Mouse (Mus musculus) megakaryocyte, embryonic 14.5 days (primary cell): ENCODE data around the gene Scn1b. TPM values are rescaled to one million over a fixed set of nuclear protein-coding genes. Genes with fewer than 3 reads are reported as not detected.
A peak's percentile ranks its signal among the peaks of the same experiment; 100 is the strongest.

ENCODE experiments used
- H3K27me3 ChIP-seq: replicated peaks from 2 replicates; pipeline ENCODE3; 2012; ENCODE audit warnings: inconsistent platforms
- H3K36me3 ChIP-seq: replicated peaks from 2 replicates; pipeline ENCODE3; 2012; ENCODE audit warnings: low read length, inconsistent platforms, mixed read lengths
- H3K4me1 ChIP-seq: 2 replicates; pipeline ENCODE4 v1.6.1; 2012; ENCODE audit warnings: inconsistent platforms
- H3K4me3 ChIP-seq: replicated peaks from 2 replicates; pipeline ENCODE3; 2012; ENCODE audit warnings: moderate library complexity, mild to moderate bottlenecking, inconsistent platforms
- H3K9me3 ChIP-seq: 2 replicates; pipeline ENCODE4 v1.6.1; 2012; ENCODE audit warnings: inconsistent platforms
- FLI1 ChIP-seq: IDR thresholded peaks from 2 replicates; pipeline ENCODE4 v1.6.1; 2012; ENCODE audit warnings: low read length, inconsistent platforms, mixed read lengths
- GATA1 ChIP-seq: IDR thresholded peaks from 3 replicates; pipeline ENCODE4 v1.6.1; 2012; ENCODE audit warnings: mixed read lengths, low read length, inconsistent platforms, borderline replicate concordance
- polyA plus RNA-seq: library from polyadenylated mRNA; stranded (reverse); fragments of >175 nt; gene quantifications from 2 replicates; pipeline ENCODE4 v1.2.3, GENCODE M21; 2012; ENCODE audit warnings: low replicate concordance; ENCODE audit not compliant: insufficient read depth

Scn1b gene
- polyA plus RNA-seq, 1 experiment = 28.4 TPM

DNA sequence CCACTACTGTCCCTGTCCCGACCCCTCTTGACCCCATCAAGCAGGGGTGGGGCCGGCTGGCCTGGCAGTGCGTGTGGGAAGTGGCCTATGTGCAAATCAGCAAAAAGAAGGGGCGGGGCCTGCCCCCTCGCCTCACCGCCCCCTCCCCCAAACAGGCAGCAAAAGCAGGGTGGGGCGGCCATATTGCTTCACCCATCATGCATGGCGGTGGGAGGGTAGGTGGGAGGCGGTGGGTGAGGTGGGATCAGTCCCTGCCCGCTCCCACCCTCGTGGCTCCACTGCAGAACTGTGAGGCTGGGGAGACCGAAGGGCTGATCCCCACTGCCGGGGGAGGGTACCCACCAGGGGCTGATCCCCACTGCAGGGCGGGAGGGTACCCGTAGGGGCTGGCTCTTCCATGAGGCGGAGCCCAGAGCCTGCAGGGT lies 10.1 kb downstream of the Scn1b start:
- Histone ChIP-seq H3K9me3 (no peaks in the 10 kb centered on the region), H3K27me3 (peaks cover 31% of the 10 kb centered on the region), H3K4me1 (peaks cover 46% of the 10 kb centered on the region), H3K4me3 (no peak overlapping the region), H3K36me3 (no peaks in the 10 kb centered on the region)
- TF ChIP-seq FLI1 (no peak), GATA1 (no peak)

DNA sequence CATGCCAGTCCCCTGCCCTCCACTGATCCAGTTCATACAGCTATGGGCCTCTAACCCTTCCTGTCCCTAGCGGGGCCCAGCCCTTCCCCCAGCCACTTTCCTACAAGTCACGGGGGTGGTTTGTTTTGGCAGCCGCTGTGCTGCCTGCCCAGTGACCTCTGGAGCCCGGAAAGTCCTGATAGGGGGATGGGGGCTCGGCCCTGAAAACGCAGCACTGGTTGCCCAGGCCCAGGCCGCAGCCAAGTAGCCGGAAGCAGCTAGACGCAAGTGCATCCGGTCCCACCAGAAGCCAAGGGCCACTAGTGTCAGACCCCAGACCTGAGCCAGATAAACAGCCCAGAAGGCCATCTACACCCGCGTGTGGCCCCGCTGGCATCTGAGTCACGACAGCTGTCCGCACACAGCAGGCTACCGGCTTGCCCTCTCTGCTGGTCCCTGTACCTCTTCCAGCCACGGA lies 11.2 kb downstream of the Scn1b start:
- Histone ChIP-seq H3K27me3 (peaks cover 27% of the 10 kb centered on the region), H3K9me3 (no peaks in the 10 kb centered on the region), H3K4me3 (peak overlapping the region; percentile 51), H3K36me3 (no peaks in the 10 kb centered on the region), H3K4me1 (peaks cover 58% of the 10 kb centered on the region)
- TF ChIP-seq GATA1 (no peak), FLI1 (no peak)

DNA sequence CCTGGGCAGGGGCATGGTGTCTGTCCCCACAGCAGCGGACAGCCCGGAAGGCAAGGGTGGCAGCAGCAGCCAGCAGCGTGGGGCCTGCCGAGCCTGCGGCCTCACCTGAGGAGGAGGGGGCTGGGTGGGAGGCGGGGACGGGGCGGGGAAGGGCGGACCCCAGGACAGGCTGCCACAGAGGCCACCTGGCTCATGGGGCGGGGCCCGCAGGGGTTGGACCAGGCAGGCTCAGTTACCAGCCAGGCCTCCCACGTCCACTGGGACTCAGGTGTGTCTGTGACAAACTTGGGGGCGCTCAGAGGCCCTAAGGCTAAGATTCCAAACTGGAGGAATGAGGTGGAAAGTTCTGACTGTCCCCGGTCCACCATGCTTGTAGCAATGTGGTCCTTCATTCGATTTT lies 11.6 kb downstream of the Scn1b start, which contains the start of gene Hpn:
TSS of gene Hpn (minus strand) at position 109 of the 400 bp plus-strand sequence.
- H3K36me3 ChIP-seq = no peaks in the 10 kb centered on the region
- peaks cover 26% of the 10 kb centered on the region for H3K27me3 ChIP-seq
- TF ChIP-seq GATA1 (no peak), FLI1 (no peak)
- no peaks in the 10 kb centered on the region for H3K9me3 ChIP-seq
- H3K4me3 ChIP-seq = peak within 1 kb of the TSS; percentile 51
- peaks cover 62% of the 10 kb centered on the region for H3K4me1 ChIP-seq

DNA sequence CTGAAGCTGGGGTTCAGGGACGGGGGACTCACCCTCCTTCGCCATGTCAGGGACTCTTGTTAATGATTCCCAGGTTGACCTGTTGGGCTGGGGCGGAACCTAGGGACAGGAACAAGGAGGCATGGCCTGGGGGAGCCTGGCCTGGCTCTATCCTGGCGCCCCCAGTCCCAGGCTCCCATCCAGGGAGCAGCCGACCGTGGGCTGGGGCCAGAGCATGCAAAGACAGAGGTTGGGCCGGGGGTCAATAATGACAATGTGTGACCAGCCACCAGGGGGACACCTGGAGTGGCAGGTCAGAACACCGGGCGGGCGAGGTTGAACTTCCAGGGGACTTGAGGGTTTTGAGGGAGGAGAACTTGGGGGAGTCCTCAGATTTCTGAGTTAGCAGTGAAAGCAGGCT lies 12.2 kb downstream of the Scn1b start:
- H3K4me3 ChIP-seq = no peak overlapping the region
- no peak for TF ChIP-seq GATA1
- no peak for TF ChIP-seq FLI1
- no peaks in the 10 kb centered on the region for H3K36me3 ChIP-seq
- H3K27me3 ChIP-seq = peaks cover 23% of the 10 kb centered on the region
- H3K9me3 ChIP-seq = no peaks in the 10 kb centered on the region
- peaks cover 67% of the 10 kb centered on the region for H3K4me1 ChIP-seq

DNA sequence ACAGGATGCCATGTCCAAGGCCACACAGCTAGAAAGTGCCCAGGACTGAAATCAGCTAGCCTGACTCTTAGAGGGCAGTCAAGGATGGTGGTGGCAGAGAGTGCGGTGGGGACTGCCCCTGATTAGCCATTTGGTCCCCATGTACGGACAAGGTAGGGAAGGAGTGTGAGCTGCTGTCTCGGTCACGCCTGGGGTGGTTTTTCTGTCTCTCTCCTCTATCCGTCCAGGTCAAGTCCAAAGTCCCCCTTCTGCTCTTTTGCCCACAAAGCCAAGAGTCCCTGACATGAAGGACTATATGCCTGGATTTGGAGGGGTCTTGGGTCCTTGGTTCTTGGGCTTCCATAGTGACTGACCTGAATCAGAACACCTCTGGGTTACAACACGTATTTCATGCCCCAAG lies 13.0 kb downstream of the Scn1b start:
- Histone ChIP-seq H3K36me3 (no peaks in the 10 kb centered on the region), H3K27me3 (peaks cover 16% of the 10 kb centered on the region), H3K9me3 (no peaks in the 10 kb centered on the region), H3K4me1 (peaks cover 76% of the 10 kb centered on the region), H3K4me3 (no peak overlapping the region)
- TF ChIP-seq FLI1 = no peak
- TF ChIP-seq GATA1 = no peak

DNA sequence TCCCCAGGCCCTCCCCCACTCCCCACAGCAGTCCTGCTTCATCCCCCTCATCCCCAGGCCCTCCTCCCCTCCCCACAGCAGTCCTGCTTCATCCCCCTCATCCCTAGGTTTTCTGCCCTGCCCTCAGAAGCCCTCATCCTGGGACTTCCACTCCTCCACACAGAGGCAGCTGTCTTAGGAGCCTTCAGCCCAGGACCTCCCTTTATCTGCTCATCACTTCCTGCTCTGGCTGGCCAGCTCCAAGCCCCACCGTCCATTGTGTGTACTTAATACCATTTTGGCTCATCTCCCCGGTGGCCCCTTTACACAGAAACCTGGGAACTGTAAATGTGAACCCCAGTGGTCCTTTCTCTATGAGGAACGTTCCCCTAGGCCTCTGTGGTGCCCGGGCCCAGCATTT lies 14.8 kb downstream of the Scn1b start:
- Histone ChIP-seq H3K4me1 (peaks cover 83% of the 10 kb centered on the region), H3K9me3 (no peaks in the 10 kb centered on the region), H3K36me3 (no peaks in the 10 kb centered on the region), H3K4me3 (no peak overlapping the region), H3K27me3 (peaks cover 14% of the 10 kb centered on the region)
- TF ChIP-seq FLI1 = no peak
- TF ChIP-seq GATA1 = no peak

DNA sequence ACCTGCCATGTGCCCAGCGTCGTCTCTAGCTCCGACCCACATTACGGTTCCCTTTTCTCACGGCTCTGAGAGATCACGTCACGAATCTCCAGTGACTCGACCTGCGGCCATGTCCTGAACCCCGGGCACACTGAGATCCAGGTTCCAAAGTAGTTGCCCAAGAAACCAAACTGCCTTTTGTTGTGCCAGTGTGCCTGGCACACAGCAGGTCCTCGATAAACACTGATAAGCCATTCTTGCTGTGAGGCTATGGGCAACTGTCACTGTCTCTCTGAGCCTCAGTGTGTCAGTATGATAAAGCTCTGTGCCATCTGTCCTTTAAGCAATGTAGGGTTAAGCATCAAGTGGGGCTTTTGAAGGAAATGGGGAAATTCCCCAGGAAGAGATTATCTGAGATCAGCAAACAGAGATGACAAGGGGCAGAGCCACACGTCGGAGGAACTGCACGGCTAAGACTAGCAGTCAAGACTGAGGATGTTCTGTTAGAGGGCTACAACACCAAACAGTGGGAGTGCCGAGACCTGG lies 15.9 kb downstream of the Scn1b start:
- no peaks in the 10 kb centered on the region for H3K9me3 ChIP-seq
- peaks cover 84% of the 10 kb centered on the region for H3K4me1 ChIP-seq
- peaks cover 14% of the 10 kb centered on the region for H3K27me3 ChIP-seq
- peak overlapping the region; percentile 53 for H3K4me3 ChIP-seq
- TF ChIP-seq GATA1 = no peak
- no peak for TF ChIP-seq FLI1
- H3K36me3 ChIP-seq = no peaks in the 10 kb centered on the region

DNA sequence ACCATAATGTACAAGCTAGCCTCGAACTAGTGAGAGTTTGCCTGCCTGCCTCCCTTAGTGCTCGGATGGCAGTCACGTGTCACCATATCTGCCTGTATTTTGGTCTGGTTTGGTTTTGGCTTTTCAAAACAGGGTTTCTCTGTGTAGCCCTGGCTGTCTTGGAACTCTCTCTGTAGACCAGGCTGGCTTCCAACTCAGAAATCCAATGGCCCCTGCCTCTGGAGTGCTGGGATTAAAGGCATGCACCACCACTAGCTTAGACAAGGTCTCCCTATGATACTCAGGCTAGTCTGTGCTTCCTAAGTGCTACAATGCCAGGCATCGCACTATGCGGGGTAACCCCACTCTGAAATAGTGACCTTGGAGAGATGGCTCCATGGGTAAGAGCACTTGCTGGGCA lies 17.0 kb downstream of the Scn1b start:
- Histone ChIP-seq H3K36me3 (no peaks in the 10 kb centered on the region), H3K4me3 (no peak overlapping the region), H3K9me3 (no peaks in the 10 kb centered on the region), H3K4me1 (peaks cover 81% of the 10 kb centered on the region), H3K27me3 (peaks cover 17% of the 10 kb centered on the region)
- TF ChIP-seq GATA1 (no peak), FLI1 (no peak)

DNA sequence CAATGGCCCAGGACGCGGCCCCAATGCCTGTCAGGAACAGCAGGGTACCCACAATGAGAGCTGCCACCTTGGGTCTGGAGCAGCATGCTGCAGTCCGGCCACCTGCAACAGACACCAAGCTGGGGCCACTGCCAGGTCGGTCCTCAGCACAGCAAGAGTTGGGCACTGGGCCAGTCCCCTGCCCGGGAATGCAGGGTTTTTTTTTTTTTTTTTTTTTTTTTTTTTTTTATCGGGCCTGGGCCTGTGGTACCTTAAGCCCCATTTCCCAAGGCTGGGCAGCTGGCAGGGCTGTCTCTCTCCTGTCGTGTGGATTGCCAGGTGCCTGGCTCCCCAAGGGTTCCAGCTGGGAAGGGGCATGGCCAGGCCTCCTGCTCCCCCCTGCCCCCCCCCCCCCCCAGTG lies 17.7 kb downstream of the Scn1b start:
- Histone ChIP-seq H3K27me3 (peaks cover 14% of the 10 kb centered on the region), H3K36me3 (no peaks in the 10 kb centered on the region), H3K4me3 (no peak overlapping the region), H3K9me3 (no peaks in the 10 kb centered on the region), H3K4me1 (peaks cover 75% of the 10 kb centered on the region)
- TF ChIP-seq GATA1 (no peak), FLI1 (no peak)

DNA sequence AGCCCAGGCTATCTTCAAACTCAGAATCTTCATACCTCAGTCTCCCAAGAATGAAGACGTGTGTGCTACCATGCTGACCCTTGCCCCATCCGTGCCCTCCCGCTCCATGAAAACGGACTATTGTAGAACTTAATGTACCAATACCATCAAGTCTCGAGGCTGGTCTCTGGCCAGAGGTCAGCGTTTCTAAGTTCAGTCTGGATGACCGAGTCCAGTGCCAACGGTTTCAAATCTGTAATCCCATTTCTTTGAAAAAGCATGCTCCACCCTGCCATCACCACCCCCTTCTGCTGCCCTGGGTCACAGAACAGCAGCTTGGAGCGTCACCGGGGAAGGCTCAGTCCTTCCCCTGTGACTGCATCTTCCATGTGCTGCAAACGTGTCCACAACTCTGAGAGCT lies 19.0 kb downstream of the Scn1b start:
- Histone ChIP-seq H3K36me3 (no peaks in the 10 kb centered on the region), H3K9me3 (no peaks in the 10 kb centered on the region), H3K27me3 (peaks cover 17% of the 10 kb centered on the region), H3K4me3 (no peak overlapping the region), H3K4me1 (peaks cover 69% of the 10 kb centered on the region)
- TF ChIP-seq FLI1 = no peak

DNA sequence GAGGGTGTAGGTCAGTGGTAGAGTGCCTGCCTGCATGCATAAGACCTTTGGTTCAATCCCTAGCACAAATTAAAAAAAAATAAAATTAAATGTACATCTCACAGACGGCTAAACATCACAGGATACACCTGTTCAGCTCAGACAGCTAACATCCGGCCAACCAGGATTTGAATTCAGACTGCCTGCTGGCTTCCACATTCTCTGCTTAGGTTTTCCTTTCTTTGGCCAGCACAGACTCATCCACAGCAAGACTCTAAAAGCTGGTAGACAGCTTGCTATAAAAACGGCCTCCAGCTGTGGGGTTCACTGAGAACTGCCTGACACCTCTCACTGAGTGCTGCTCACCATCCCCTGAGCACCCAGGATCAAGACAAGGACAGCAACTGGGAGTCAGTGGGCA lies 20.6 kb downstream of the Scn1b start:
- Histone ChIP-seq H3K4me1 (peaks cover 57% of the 10 kb centered on the region), H3K4me3 (no peak overlapping the region), H3K36me3 (no peaks in the 10 kb centered on the region), H3K27me3 (peaks cover 29% of the 10 kb centered on the region), H3K9me3 (no peaks in the 10 kb centered on the region)
- TF ChIP-seq GATA1 = no peak
- TF ChIP-seq FLI1 = no peak
